In genomic region chr11:75966401-75967372, GRCm38 (mm10) we compare ENCODE assay signal across 9 mouse cellular contexts. TPM values are rescaled to one million over a fixed set of nuclear protein-coding genes. Genes with fewer than 3 reads are reported as not detected.
DNase-seq lines count a peak whose midpoint lies in the region; ATAC-seq and TF ChIP-seq lines count a peak whose summit lies in the region.
"Had no signal": no experiment of that assay in that cellular context is flagged by ENCODE, and none has a peak within 500 bp of the region (broad histone marks: within the 10 kb centered on the region; RNA-seq: fewer than 3 reads in every experiment).

No protein-coding gene starts in this region.

- TF ChIP-seq CTCF in MEL (IDR thresholded peaks at IDR 0.05 in 2 of 3, conservative IDR thresholded peaks at IDR 0.05 in 1 of 3; ENCODE audit: control insufficient read depth in 1 of 3, insufficient read depth in 1 of 3, low read depth in 2 of 3, low read length in 3 of 3, poor library complexity in 1 of 3, severe bottlenecking in 1 of 3) = peak; percentile 50 to 90 (median 90); a peak in 5 of 6 replicates
- TF ChIP-seq CTCF in cerebellum, adult 2 months (IDR thresholded peaks at IDR 0.05; ENCODE audit: borderline replicate concordance, insufficient read depth, low read depth, low read length) = peak; percentile 63
- TF ChIP-seq CTCF in forebrain, postnatal 0 days (IDR thresholded peaks at IDR 0.05; ENCODE audit: low read depth) = peak; percentile 71

- H3K36me3 ChIP-seq in MEL (ENCODE audit: control insufficient read depth in 1 of 2, insufficient read depth in 2 of 2, low read length in 2 of 2) = no peaks in the 10 kb centered on the region
- H3K36me3 ChIP-seq in forebrain, postnatal 0 days (ENCODE audit: insufficient read depth) = no peaks in the 10 kb centered on the region

- peak; percentile 93 for DNase-seq in MEL (ENCODE audit: low read depth, low spot score)
- DNase-seq in cerebellum, adult 2 months = peak; percentile 74 to 77
- DNase-seq in forebrain, postnatal 0 days = peak; percentile 61
- DNase-seq in heart, postnatal 36 days = peak; percentile 87 to 89
- peak; percentile 35 for DNase-seq in layer of hippocampus, adult 9-11 months
- peak; percentile 87 for DNase-seq in lung, postnatal 10 days
- DNase-seq in ovary, postnatal 14 days (ENCODE audit: low spot score) = peak; percentile 69
- peak; percentile 91 for DNase-seq in thymus, postnatal 14 days

- peak overlapping the region; percentile 93 for H3K4me3 ChIP-seq in MEL (ENCODE audit: control insufficient read depth in 1 of 2, insufficient read depth in 1 of 2, low read depth in 2 of 2, low read length in 2 of 2)
- H3K4me3 ChIP-seq in cerebellum, adult 2 months (replicated peaks; ENCODE audit: insufficient read depth, low read depth, low read length) = peak overlapping the region; percentile 73
- peak overlapping the region; percentile 57 for H3K4me3 ChIP-seq in forebrain, postnatal 0 days (ENCODE audit: low read depth, low read length)

- TF ChIP-seq RAD21 in MEL (IDR thresholded peaks at IDR 0.05; ENCODE audit: low read depth, low read length) = peak; percentile 87

- under 1% methylated on average over 88 of the region's 90 CpGs for WGBS in cerebellum, adult 2 months
- WGBS in forebrain, postnatal 0 days = under 1% methylated on average over 75 of the region's 90 CpGs

- H3K4me2 ChIP-seq in forebrain, postnatal 0 days (ENCODE audit: low read depth) = peak overlapping the region; percentile 94

- intact Hi-C loops in heart, postnatal 36 days (cut with DNase I) = loop anchor here (1.0 kb wide), 3 partner anchors 53 to 197 kb away; no protein-coding TSS in a partner anchor

- peaks cover 0 to 6% of the 10 kb centered on the region in 2 experiments; a peak in 2 of 4 replicates for H3K4me1 ChIP-seq in MEL (ENCODE audit: control insufficient read depth in 1 of 2, insufficient read depth in 2 of 2, low read length in 2 of 2)
- peaks cover 5% of the 10 kb centered on the region; the same call in 1 of the 2 replicates for H3K4me1 ChIP-seq in cerebellum, adult 2 months (ENCODE audit: control insufficient read depth, insufficient read depth, low read length)
- no peaks in the 10 kb centered on the region; the same call in 1 of the 2 replicates for H3K4me1 ChIP-seq in forebrain, postnatal 0 days (ENCODE audit: insufficient read depth)

- H3K9me3 ChIP-seq in MEL (replicated peaks; ENCODE audit: insufficient read depth, low read length) = no peaks in the 10 kb centered on the region
- H3K9me3 ChIP-seq in forebrain, postnatal 0 days (ENCODE audit: low read length) = no peaks in the 10 kb centered on the region

- H3K79me2 ChIP-seq in MEL (ENCODE audit: control insufficient read depth, insufficient read depth, low read length, poor library complexity) = peaks cover 3% of the 10 kb centered on the region; the same call in 1 of the 2 replicates

- no peaks in the 10 kb centered on the region for H3K27me3 ChIP-seq in MEL (ENCODE audit: control insufficient read depth in 1 of 2, insufficient read depth in 2 of 2, low read length in 2 of 2)
- no peaks in the 10 kb centered on the region for H3K27me3 ChIP-seq in cerebellum, adult 2 months (ENCODE audit: control insufficient read depth, insufficient read depth, low read length)
- H3K27me3 ChIP-seq in forebrain, postnatal 0 days (ENCODE audit: insufficient read depth, low read length) = no peaks in the 10 kb centered on the region

- TF ChIP-seq EP300 in MEL (IDR thresholded peaks at IDR 0.05; ENCODE audit: low read depth in 1 of 2, low read length in 2 of 2) = peak; percentile 56 to 64; a peak in 2 of 4 replicates

- ATAC-seq in forebrain, postnatal 0 days = peak; percentile 58

- peak overlapping the region; percentile 49 for H3K27ac ChIP-seq in MEL (ENCODE audit: control insufficient read depth, low read depth, low read length)
- H3K27ac ChIP-seq in cerebellum, adult 2 months (ENCODE audit: insufficient read depth, low read length) = no peak overlapping the region
- H3K27ac ChIP-seq in forebrain, postnatal 0 days (ENCODE audit: low read depth, low read length) = no peak overlapping the region
- H3K27ac ChIP-seq: macrophage had no signal

- TF ChIP-seq POLR2A in MEL (IDR thresholded peaks at IDR 0.05; ENCODE audit: control insufficient read depth in 1 of 2, insufficient read depth in 1 of 2, low read depth in 1 of 2, low read length in 2 of 2, poor library complexity in 1 of 2) = peak; percentile 58 to 60; a peak in 2 of 4 replicates
- no peak for TF ChIP-seq POLR2A in cerebellum, adult 2 months (IDR thresholded peaks at IDR 0.05; ENCODE audit: borderline replicate concordance, insufficient read depth, low read length)

- peak overlapping the region; percentile 90 for H3K9ac ChIP-seq in MEL (ENCODE audit: control insufficient read depth, low read depth, low read length, poor library complexity, severe bottlenecking)
- H3K9ac ChIP-seq in forebrain, postnatal 0 days = peak overlapping the region; percentile 46

TF ChIP-seq in MEL, 35 proteins besides CTCF, POLR2A, EP300 and RAD21 (continues in another document):
- TF ChIP-seq NELFE (IDR thresholded peaks at IDR 0.05; ENCODE audit: low read depth, low read length) (peak; percentile 47), ZNF384 (IDR thresholded peaks at IDR 0.05; ENCODE audit: low read depth, low read length) (no peak; the same call in 1 of the 2 replicates), USF1 (IDR thresholded peaks at IDR 0.05; ENCODE audit: low read depth, low read length) (no peak), E2F4 (IDR thresholded peaks at IDR 0.05; ENCODE audit: borderline replicate concordance, low read depth, low read length) (0 out of 2 replicates have a peak, but pooled peaks have one; percentile 36), GATA1 (IDR thresholded peaks at IDR 0.05; ENCODE audit: low read depth, low read length) (no peak), MAX (IDR thresholded peaks at IDR 0.05; ENCODE audit: low read length) (peak; percentile 86), UBTF (IDR thresholded peaks at IDR 0.05; ENCODE audit: borderline replicate concordance, insufficient read depth, low read depth, low read length) (peak; percentile 78; the same call in 1 of the 2 replicates), CHD2 (IDR thresholded peaks at IDR 0.05; ENCODE audit: low read length) (no peak), JUND (IDR thresholded peaks at IDR 0.05; ENCODE audit: low read depth, low read length) (no peak), MAFK (IDR thresholded peaks at IDR 0.05; ENCODE audit: borderline replicate concordance, low read depth, low read length) (no peak), NRF1 (IDR thresholded peaks at IDR 0.05; ENCODE audit: insufficient read depth, low read depth, low read length, poor library complexity, severe bottlenecking) (no peak), POLR2AphosphoS2 (IDR thresholded peaks at IDR 0.05; ENCODE audit: low read length) (no peak; the same call in 1 of the 2 replicates), RCOR1 (IDR thresholded peaks at IDR 0.05; ENCODE audit: low read depth, low read length) (peak; percentile 64), ZMIZ1 (IDR thresholded peaks at IDR 0.05; ENCODE audit: low read depth, low read length) (peak; percentile 32; the same call in 1 of the 2 replicates), MAZ (IDR thresholded peaks at IDR 0.05; ENCODE audit: low read depth, low read length) (peak; percentile 91), BHLHE40 (IDR thresholded peaks at IDR 0.05; ENCODE audit: borderline replicate concordance, low read depth, low read length) (peak; percentile 46), MEF2A (IDR thresholded peaks at IDR 0.05; ENCODE audit: extremely low read depth, insufficient replicate concordance, low read depth, low read length, poor library complexity, severe bottlenecking) (no peak), MYC (IDR thresholded peaks at IDR 0.05; ENCODE audit: low read depth, low read length) (peak; percentile 57; the same call in 1 of the 2 replicates), SMC3 (IDR thresholded peaks at IDR 0.05; ENCODE audit: low read depth, low read length) (peak; percentile 91), MYB (IDR thresholded peaks at IDR 0.05; ENCODE audit: low read depth, low read length) (no peak), MXI1 (IDR thresholded peaks at IDR 0.05; ENCODE audit: low read depth, low read length) (peak; percentile 94), ZC3H11A (IDR thresholded peaks at IDR 0.05; ENCODE audit: low read depth, low read length) (peak; percentile 84), TBP (IDR thresholded peaks at IDR 0.05; ENCODE audit: low read depth, low read length) (0 out of 2 replicates have a peak, but pooled peaks have one; percentile 16), CHD1 (IDR thresholded peaks at IDR 0.05; ENCODE audit: low read depth, low read length) (0 out of 2 replicates have a peak, but pooled peaks have one; percentile 76), SIN3A (IDR thresholded peaks at IDR 0.05; ENCODE audit: low read length) (peak; percentile 71), ELF1 (IDR thresholded peaks at IDR 0.05; ENCODE audit: low read depth, low read length) (peak; percentile 47; the same call in 1 of the 2 replicates), TAL1 (IDR thresholded peaks at IDR 0.05; ENCODE audit: low read length) (no peak), KAT2A (conservative IDR thresholded peaks at IDR 0.05; ENCODE audit: low read depth, low read length) (no peak), GABPA (IDR thresholded peaks at IDR 0.05; ENCODE audit: low read depth, low read length) (no peak), HCFC1 (IDR thresholded peaks at IDR 0.05; ENCODE audit: low read depth, low read length) (peak; percentile 62), POLR2AphosphoS5 (IDR thresholded peaks at IDR 0.05; ENCODE audit: borderline replicate concordance, low read depth, low read length) (no peak)

RNA-seq across cellular contexts. Expression of gene Rph3al, which starts 28.5 kb away (rescaled TPM):
- total RNA-seq in MEL (2012; rRNA removed) = 7.1 and 9.4 TPM in 2 replicates
- 10 to 100 TPM in 1 of 2 experiments, not detected in 1; 23.0 TPM for polyA plus RNA-seq in MEL (2012; ENCODE audit: insufficient read depth in 1 of 2, insufficient read length in 2 of 2, low read depth in 1 of 2, low replicate concordance in 2 of 2, missing spikeins in 1 of 2)
- 3.6 and 4.7 TPM in 2 replicates for polyA plus RNA-seq in cerebellum, adult 2 months (2012; rRNA removed)
- 1.4 and 1.9 TPM in 2 replicates for total RNA-seq in forebrain, postnatal 0 days (2014; rRNA removed)
- polyA plus RNA-seq in forebrain, postnatal 0 days (2015; fragmentation: Nextera tagmentation; extraction: Ambion mirVana) = 1.5 and 2.4 TPM in 2 replicates
- 10 to 100 TPM in 1 of 2 experiments, 1 to 10 TPM in 1; 8.9 to 12.8 TPM for total RNA-seq in heart, postnatal 36 days (2021)
- polyA plus RNA-seq: macrophage had no signal

RNA-seq across cellular contexts. Expression of gene 1700016K19Rik, which starts 33.0 kb away (rescaled TPM):
- not detected in 2 replicates for total RNA-seq in MEL (2012; rRNA removed)
- polyA plus RNA-seq in MEL (2012; ENCODE audit: insufficient read depth in 1 of 2, insufficient read length in 2 of 2, low read depth in 1 of 2, low replicate concordance in 2 of 2, missing spikeins in 1 of 2) = under 1 TPM in 1 of 2 experiments, not detected in 1; 0.25 TPM
- polyA plus RNA-seq in cerebellum, adult 2 months (2012; rRNA removed) = 1.1 and 1.5 TPM in 2 replicates
- 5.0 and 10.0 TPM in 2 replicates for total RNA-seq in forebrain, postnatal 0 days (2014; rRNA removed)
- polyA plus RNA-seq in forebrain, postnatal 0 days (2015; fragmentation: Nextera tagmentation; extraction: Ambion mirVana) = 7.7 and 8.0 TPM in 2 replicates
- not detected for total RNA-seq in heart, postnatal 36 days (2021)
- polyA plus RNA-seq: macrophage had no signal

Comparison
In these comparisons a context has a peak if more than half of its experiments do, and no peak if none do; other contexts are left out.
1. DNase-seq: peak in every context shown above with its lines; median percentile 93 in MEL; 91 in thymus, postnatal 14 days; 88 in heart, postnatal 36 days; 87 in lung, postnatal 10 days; 76 in cerebellum, adult 2 months; 69 in ovary, postnatal 14 days; 61 in forebrain, postnatal 0 days; 35 in layer of hippocampus, adult 9-11 months.